Mouse (Mus musculus): ENCODE results near the gene Dixdc1.

The Dixdc1 gene

GRCm38 (mm10) chr9:50738914-50739870 lies at the start of gene Dixdc1:
Gene Dixdc1 (minus strand): TSS chr9:50739517.
- peak; percentile 93 for DNase-seq

- DNase-seq: peak; percentile 65
Observed at GRCm38 (mm10) chr9:50782155-50782554, 42.8 kb upstream of the Dixdc1 start.

- no peak for DNase-seq
Observed at GRCm38 (mm10) chr9:50776162-50776760, 36.9 kb upstream of the Dixdc1 start.

GRCm38 (mm10) chr9:50775662-50776126 lies 36.4 kb upstream of the Dixdc1 start:
- peak; percentile 23 for DNase-seq

DNA sequence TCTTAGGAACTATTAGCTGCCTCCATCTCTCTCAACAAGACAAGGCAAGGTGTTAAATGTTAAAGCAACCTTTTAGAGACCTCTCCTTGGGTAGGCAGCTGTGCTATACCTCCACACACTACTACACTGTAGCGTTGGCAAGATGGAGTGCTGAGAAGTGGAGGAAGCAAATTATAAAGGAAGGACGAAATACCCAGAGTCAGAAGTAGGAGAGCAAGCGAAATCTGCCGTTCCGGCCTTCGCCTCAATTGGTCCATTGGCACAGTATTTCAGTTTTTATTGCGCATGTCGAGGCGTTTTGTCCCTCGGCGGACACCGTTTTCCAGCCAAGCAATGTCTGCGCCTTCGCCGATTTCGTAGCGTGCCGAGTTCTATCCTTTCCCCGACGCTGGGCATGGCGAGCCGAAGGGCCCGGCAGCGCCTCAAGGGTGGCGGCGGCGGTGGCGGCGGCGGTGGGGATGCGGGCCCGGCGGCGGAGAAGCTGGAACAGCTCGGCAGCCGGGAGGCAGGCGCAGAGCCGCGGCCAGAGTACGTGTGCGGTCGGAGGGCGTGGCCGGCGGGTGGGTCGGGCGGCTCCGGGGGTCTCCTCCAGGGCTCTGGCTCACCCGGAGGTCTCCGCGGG lies 35.8 kb upstream of the Dixdc1 start, which contains the start of the genes Alg9 and 1110032A03Rik:
TSS of gene Alg9 (plus strand) at position 29 of the 622 bp plus-strand sequence.
TSS of gene 1110032A03Rik (minus strand) at position 530 of the 622 bp plus-strand sequence.
- peak; percentile 87 for DNase-seq

DNA sequence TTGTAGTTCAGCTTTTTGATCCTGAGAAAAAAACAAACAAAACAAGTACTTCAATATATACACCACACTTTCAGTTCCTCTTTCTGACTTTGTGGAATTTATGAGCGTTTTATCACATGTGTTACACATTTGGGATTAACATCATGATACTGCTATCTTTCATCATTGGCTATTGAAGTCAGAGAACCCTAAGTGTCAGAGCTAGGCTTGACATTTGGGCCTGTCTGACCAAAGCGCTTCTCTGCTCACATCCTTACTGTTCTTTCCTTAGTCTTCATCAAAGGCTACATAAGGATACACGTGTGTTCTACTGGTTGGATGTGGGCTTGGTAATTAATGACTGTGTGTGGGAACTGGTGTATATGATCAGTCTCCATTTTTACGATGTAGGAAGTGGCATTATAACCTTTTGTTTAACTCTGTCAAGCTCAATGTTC lies 34.7 kb upstream of the Dixdc1 start:
- DNase-seq: no peak

DNA sequence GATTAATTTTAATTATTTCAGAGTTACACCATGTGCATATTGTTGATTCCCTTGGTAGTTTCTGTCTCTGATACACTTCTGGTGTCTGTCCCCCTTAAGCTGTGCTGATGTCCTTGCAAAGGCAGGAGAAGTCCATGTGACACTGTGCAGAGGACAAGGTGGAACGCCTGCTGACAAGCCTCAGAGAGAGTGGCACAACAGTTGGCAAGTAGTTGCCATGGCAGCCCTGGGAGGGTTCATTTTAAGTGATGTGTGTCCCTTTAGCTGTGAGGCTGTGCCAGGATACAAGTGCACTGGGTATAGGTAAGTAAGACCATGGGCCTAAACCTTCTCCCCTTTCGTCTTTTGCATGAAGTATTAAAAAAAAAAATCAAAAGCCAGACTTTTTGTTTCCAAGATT lies 30.7 kb upstream of the Dixdc1 start:
- no peak for DNase-seq

DNA sequence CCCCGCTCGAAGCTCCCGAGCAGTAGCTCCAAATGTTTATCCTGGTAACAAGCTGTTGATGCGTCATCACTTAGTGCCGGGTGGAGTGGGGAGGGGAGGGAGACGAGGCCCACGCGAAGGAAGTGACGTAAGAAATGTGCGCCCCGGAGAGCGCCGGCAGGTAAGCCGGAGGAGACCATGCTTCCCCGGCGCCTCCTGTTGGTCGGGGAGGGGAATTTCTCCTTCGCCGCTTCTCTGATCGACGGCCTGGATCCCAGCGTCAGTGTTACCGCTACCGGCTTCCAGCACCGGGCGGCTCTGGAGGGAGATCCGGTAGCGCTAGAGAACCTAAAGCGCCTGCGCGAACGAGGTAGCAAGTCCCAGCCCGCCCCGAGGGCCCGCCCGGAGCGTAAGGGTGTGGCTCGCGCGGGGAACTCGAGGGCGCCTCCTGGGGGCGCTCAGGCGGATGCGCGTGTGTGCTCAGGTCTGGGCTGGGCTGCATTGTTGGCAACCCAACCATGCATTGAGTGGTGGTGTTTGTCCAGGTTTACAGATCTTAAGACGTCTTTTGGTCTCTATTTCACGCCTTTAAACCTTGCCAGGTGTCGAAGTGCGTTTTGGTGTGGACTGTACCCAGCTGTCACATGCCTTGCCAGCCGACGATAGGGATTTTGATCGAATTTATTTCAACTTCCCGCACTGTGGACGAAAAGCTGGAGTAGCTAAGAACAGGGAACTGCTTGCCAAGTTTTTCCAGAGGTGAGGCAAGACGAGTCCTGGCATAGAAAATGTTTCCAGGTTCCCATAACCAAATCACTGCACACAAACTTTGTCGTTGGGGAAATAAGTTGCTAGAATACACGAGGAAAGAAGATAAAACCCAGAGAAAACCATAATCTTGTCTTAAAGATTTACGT lies 29.0 kb upstream of the Dixdc1 start, which contains the start of gene Fdxacb1:
TSS of gene Fdxacb1 (plus strand) at position 130 of the 896 bp plus-strand sequence.
- DNase-seq: peak; percentile 95

- no peak for DNase-seq
Observed at GRCm38 (mm10) chr9:50767531-50768106, 28.3 kb upstream of the Dixdc1 start.

DNA sequence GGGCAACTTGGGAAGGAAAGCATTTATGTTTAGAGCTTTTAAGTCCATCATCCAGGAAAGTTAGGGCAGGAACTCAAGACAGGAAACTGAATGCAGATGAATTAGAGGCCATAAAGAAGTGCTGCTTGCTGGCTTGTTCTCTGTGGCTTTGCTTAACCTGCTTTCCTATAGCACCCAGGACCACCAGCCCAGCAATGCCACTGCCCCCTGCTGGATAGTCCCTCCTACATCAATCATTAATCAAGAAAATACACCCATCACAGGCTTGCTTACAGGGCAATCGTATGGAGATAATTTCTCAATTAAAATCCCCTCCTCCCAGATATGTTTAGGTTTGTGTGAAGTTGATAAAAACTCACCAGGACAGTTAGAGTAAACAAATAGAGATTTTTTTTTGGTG lies 24.0 kb upstream of the Dixdc1 start:
- DNase-seq: peak; percentile 17

GRCm38 (mm10) chr9:50761520-50762243 lies 22.4 kb upstream of the Dixdc1 start:
- no peak for DNase-seq

DNA sequence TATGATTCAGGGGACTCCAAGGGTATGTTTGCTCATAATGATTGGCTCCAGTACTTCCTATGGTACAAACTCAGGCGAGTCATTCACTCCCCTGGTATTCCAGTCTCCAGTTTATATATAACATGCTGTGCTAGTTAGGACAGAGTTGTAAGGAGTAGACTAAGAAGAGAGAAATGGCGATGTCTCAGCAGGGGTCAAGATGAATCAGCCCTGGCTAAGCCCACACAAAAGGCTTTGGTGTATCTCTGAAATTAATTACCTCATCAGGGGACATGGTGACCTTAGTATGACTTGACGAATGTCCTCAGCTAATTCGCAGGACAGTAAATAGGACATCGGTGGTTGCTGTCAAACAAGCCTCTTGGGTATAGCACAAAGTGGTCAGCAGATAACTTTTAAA lies 17.4 kb upstream of the Dixdc1 start:
- DNase-seq: no peak

- DNase-seq: no peak
Observed at GRCm38 (mm10) chr9:50753947-50754346, 14.6 kb upstream of the Dixdc1 start.

- peak; percentile 19 for DNase-seq
Observed at GRCm38 (mm10) chr9:50752784-50753615, 13.7 kb upstream of the Dixdc1 start.

GRCm38 (mm10) chr9:50752054-50752602 lies 12.8 kb upstream of the Dixdc1 start, which contains the start of gene Hspb2:
Gene Hspb2 (minus strand): TSS chr9:50752354.
- peak; percentile 8 for DNase-seq

DNA sequence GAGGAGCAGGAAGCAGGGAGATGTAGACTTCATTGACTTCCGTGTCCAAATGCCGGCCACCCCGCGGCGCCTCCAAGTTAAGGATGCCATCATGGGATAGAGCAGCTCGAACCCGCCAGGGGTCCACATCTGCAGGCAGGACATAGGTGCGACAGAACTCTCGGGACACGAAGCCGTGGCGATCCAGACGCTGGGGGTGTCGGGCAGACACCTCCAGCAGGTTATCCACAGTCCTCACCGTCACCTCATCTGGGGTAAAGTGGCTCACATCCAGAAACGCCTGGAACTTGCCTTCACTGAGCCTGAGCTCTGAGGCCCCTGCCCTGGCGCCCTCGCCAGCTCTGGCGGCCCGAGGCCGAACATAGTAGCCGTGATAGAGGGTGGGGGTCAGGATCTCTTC lies 12.0 kb upstream of the Dixdc1 start, which contains the start of gene Cryab:
TSS of gene Cryab (plus strand) at position 3 of the 400 bp plus-strand sequence.
- no peak for DNase-seq

DNA sequence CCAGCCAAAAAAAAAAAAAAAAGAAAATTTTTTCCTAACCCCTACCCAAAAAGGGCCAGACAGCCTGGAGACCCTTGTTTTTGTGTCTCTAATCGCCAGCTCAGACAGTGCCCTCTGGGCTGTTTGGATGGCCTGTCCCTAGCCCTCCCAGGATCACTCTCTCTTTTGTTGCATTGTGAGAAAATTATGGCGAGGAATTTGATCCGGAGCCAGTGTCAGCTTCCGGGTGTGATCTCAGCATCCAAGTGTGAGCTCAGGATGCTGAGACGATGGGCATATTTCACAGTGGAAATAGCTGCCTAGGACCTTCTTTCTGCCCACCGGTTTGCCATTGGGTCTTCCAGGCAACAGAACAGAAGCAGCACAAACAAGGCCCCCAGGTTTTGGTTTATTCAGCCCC lies 11.4 kb upstream of the Dixdc1 start:
- no peak for DNase-seq

GRCm38 (mm10) chr9:50746214-50746677 lies 6.9 kb upstream of the Dixdc1 start, which contains the start of gene 2310030G06Rik:
Gene 2310030G06Rik (minus strand): TSS chr9:50746536.
- peak; percentile 41 for DNase-seq

DNA sequence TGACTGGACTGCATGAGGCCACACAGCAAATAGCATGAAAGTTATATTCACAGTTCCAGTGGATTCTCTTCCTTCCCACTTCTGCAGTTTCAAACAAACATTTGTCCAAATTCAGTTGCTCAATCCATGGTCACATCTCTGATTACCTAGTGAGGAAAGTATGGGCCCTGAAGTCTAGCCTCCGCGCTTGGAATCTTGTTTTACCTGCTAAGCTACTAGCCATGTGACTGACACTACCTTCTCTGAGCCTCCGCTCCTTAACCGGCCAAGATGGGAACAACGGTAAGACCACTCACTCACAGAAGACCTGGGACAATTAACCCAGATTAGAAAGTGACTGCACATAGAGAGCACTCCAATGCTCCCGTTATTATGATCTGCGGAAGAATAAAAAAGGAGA lies 6.5 kb upstream of the Dixdc1 start:
- no peak for DNase-seq
